Mouse (Mus musculus) testis, adult 2 months (tissue): ENCODE measurements around the gene 1700001J03Rik.

Experiments used
- CTCF ChIP-seq: fragments of 200-500 bp; IDR thresholded peaks from 2 replicates; pipeline ENCODE4 v1.5.1; 2012; ENCODE audit warnings: low read depth, mild to moderate bottlenecking, inconsistent platforms, low read length, moderate library complexity; ENCODE audit not compliant: control insufficient read depth, insufficient read depth, insufficient replicate concordance
- POLR2A ChIP-seq: fragments of 200-500 bp; IDR thresholded peaks from 2 replicates; pipeline ENCODE4 v1.6.1; 2012; ENCODE audit warnings: low read depth, mild to moderate bottlenecking, inconsistent platforms, low read length, moderate library complexity; ENCODE audit not compliant: control insufficient read depth

- no peak for TF ChIP-seq CTCF
- peak; percentile 75 for TF ChIP-seq POLR2A
Measured at GRCm38 (mm10) chr5:146230864-146231654, 46.0 kb upstream of the 1700001J03Rik start, which contains the start of gene Cdk8.
